29 mouse cellular contexts compared by ENCODE assay signal in genomic region chr11:33309566-33309965, GRCm38 (mm10). TPM values are rescaled to one million over a fixed set of nuclear protein-coding genes. Genes with fewer than 3 reads are reported as not detected.
"Had no signal": no experiment of that assay in that cellular context is flagged by ENCODE, and none has a peak within 500 bp of the region (broad histone marks: within the 10 kb centered on the region; RNA-seq: fewer than 3 reads in every experiment).

No protein-coding gene starts in this region.

- H3K4me2 ChIP-seq: heart, embryonic 11.5 days; heart, embryonic 13.5 days; heart, embryonic 15.5 days; hindbrain, embryonic 12.5 days; hindbrain, embryonic 14.5 days; intestine, embryonic 15.5 days; limb, embryonic 13.5 days; liver, embryonic 11.5 days; liver, embryonic 13.5 days; liver, embryonic 15.5 days had no signal

- H3K9me3 ChIP-seq: heart, embryonic 13.5 days; heart, embryonic 15.5 days; hindbrain, embryonic 10.5 days; hindbrain, embryonic 12.5 days; intestine, embryonic 15.5 days; limb, embryonic 13.5 days; liver, embryonic 13.5 days; liver, embryonic 15.5 days had no signal

- H3K4me1 ChIP-seq: heart, embryonic 13.5 days; heart, embryonic 15.5 days; hindbrain, embryonic 10.5 days; hindbrain, embryonic 12.5 days; intestine, embryonic 15.5 days; limb, embryonic 13.5 days; liver, embryonic 13.5 days; liver, embryonic 15.5 days had no signal

- DNase-seq: gastrocnemius, adult 2 months; gastrocnemius, postnatal 10 days; gastrocnemius, postnatal 25 days; heart, adult 2 months; heart, postnatal 4 days; kidney, adult 18-20 months; kidney, adult 8-10 months; kidney, postnatal 10 days; kidney, postnatal 36 days; liver; liver, embryonic 13.5 days had no signal

- H3K27ac ChIP-seq: gastrocnemius, adult 2 months; heart, adult 2 months; heart, embryonic 13.5 days; heart, embryonic 15.5 days; hindbrain, embryonic 10.5 days; hindbrain, embryonic 12.5 days; hindbrain, embryonic 14.5 days; intestine, embryonic 15.5 days; layer of hippocampus, adult 2 months; left cerebral cortex, adult 2 months; limb, embryonic 13.5 days; liver, embryonic 13.5 days; liver, embryonic 15.5 days had no signal

- H3K4me3 ChIP-seq: gastrocnemius, adult 2 months; heart, adult 2 months; heart, embryonic 13.5 days; heart, embryonic 15.5 days; hindbrain, embryonic 10.5 days; hindbrain, embryonic 12.5 days; intestine, embryonic 15.5 days; layer of hippocampus, adult 2 months; left cerebral cortex, adult 2 months; limb, embryonic 13.5 days; liver, embryonic 13.5 days; liver, embryonic 15.5 days had no signal

- H3K27me3 ChIP-seq: heart, embryonic 13.5 days; heart, embryonic 15.5 days; hindbrain, embryonic 12.5 days; intestine, embryonic 15.5 days; limb, embryonic 13.5 days; liver, embryonic 13.5 days; liver, embryonic 15.5 days had no signal

- H3K36me3 ChIP-seq: heart, embryonic 13.5 days; heart, embryonic 15.5 days; hindbrain, embryonic 10.5 days; hindbrain, embryonic 12.5 days; intestine, embryonic 15.5 days; limb, embryonic 13.5 days; liver, embryonic 13.5 days; liver, embryonic 15.5 days had no signal

- ATAC-seq: hindbrain, embryonic 16.5 days; inflammation-experienced regulatory T-cells, adult 6 months; intestine, embryonic 15.5 days; intestine, postnatal 0 days had no signal

- H3K9ac ChIP-seq: heart, embryonic 13.5 days; heart, embryonic 15.5 days; hindbrain, embryonic 12.5 days; hindbrain, embryonic 14.5 days; intestine, embryonic 15.5 days; limb, embryonic 13.5 days; liver, embryonic 13.5 days; liver, embryonic 15.5 days had no signal

RNA-seq across cellular contexts. Expression of gene Gm12117, which starts 33.0 kb away (rescaled TPM):
- polyA plus RNA-seq: heart, adult 2 months; heart, embryonic 11.5 days; heart, embryonic 13.5 days; heart, embryonic 15.5 days; heart, postnatal 0 days; hindbrain, embryonic 10.5 days; hindbrain, embryonic 12.5 days; hindbrain, embryonic 14.5 days; hindbrain, embryonic 16.5 days; inflammation-experienced regulatory T-cells, adult 6 months; intestine, embryonic 15.5 days; intestine, postnatal 0 days; kidney, embryonic 14.5 days; limb, embryonic 11.5 days; limb, embryonic 13.5 days; liver, embryonic 11.5 days; liver, embryonic 13.5 days; liver, embryonic 15.5 days had no signal
